Mouse (Mus musculus) hindbrain, embryonic 16.5 days (tissue): ENCODE data around the gene Nacad. TPM values are rescaled to one million over a fixed set of nuclear protein-coding genes. Genes with fewer than 3 reads are reported as not detected.
A peak's percentile ranks its signal among the peaks of the same experiment; 100 is the strongest.

Experiments
- ATAC-seq: fragments of 200-750 bp; cut with Nextera tagmentation; 2 replicates; pipeline ENCODE4 v1.8.0; 2017; ENCODE audit warnings: moderate TSS enrichment, moderate library complexity
- H3K27ac ChIP-seq: fragments of 300-500 bp; sonication (generic); 2 replicates; pipeline ENCODE4 v1.5.1; 2014; ENCODE audit warnings: low read depth, mild to moderate bottlenecking, control low read depth, low read length, moderate library complexity
- H3K27me3 ChIP-seq: fragments of 300-500 bp; sonication (generic); replicated peaks from 2 replicates; pipeline ENCODE4 v1.6.1; 2014; ENCODE audit warnings: low read length; ENCODE audit not compliant: control insufficient read depth, insufficient read depth
- H3K36me3 ChIP-seq: fragments of 300-500 bp; sonication (generic); 2 replicates; pipeline ENCODE4 v1.6.1; 2014; ENCODE audit warnings: mild to moderate bottlenecking, low read length, moderate library complexity, mixed read lengths; ENCODE audit not compliant: control insufficient read depth, insufficient read depth
- H3K4me1 ChIP-seq: fragments of 300-500 bp; sonication (generic); 2 replicates; pipeline ENCODE4 v1.6.1; 2014; ENCODE audit warnings: low read depth, low read length; ENCODE audit not compliant: control insufficient read depth, insufficient read depth
- H3K4me2 ChIP-seq: fragments of 300-500 bp; sonication (generic); 2 replicates; pipeline ENCODE4 v1.6.1; 2014; ENCODE audit warnings: mild to moderate bottlenecking, low read length, control low read depth, moderate library complexity
- H3K4me3 ChIP-seq: fragments of 300-500 bp; sonication (generic); 2 replicates; pipeline ENCODE4 v1.5.1; 2014; ENCODE audit warnings: mild to moderate bottlenecking, low read length, control low read depth, moderate library complexity
- H3K9ac ChIP-seq: fragments of 300-500 bp; sonication (generic); 2 replicates; pipeline ENCODE4 v1.6.1; 2014; ENCODE audit warnings: low read depth, mild to moderate bottlenecking, control low read depth, low read length, moderate library complexity
- H3K9me3 ChIP-seq: fragments of 300-500 bp; sonication (generic); 2 replicates; pipeline ENCODE4 v1.6.1; 2014; ENCODE audit warnings: mild to moderate bottlenecking, low read length, moderate library complexity; ENCODE audit not compliant: control insufficient read depth
- WGBS: fragments of 180-500 bp; shearing (Covaris S2); extraction: QIAGEN DNeasy Blood & Tissue Kit; methylation state at CpG from one replicate; pipeline ENCODE4 v1.1.7; 2014; 5-methylcytosine and 5-hydroxymethylcytosine counted together
- polyA plus RNA-seq: library from polyadenylated mRNA; unstranded; fragments of >200 nt; fragmentation: Nextera tagmentation; extraction: Ambion mirVana; gene quantifications from 2 replicates; pipeline ENCODE4 v1.2.1, GENCODE M21; 2015

The Nacad gene
- polyA plus RNA-seq, 1 experiment from 2014 or later, result 72.1 TPM

DNA sequence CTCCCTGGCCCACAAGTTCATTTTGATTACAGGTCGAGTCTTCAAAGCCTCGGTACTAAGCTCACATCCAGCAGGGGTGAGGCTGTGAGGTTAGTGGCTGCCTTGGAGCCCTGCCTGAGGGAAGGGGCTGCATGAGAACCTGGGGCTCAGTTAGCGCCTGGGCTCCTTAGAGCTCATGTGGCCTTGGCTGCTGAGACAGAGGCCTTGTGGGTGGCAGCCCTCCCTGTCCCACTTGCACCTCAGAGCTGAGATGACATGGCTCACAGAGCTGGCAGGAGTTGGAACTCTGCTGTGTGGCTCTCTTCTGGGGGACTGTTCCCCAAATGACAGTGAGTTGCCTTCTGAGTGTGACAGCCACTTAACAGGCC, 36.5 kb downstream of the Nacad start:
- Histone ChIP-seq H3K4me3 (no peak overlapping the region), H3K9ac (no peak overlapping the region), H3K36me3 (no peaks in the 10 kb centered on the region), H3K4me2 (no peak overlapping the region), H3K27ac (peak overlapping the region; percentile 58), H3K4me1 (peaks cover 19% of the 10 kb centered on the region), H3K27me3 (no peaks in the 10 kb centered on the region), H3K9me3 (no peaks in the 10 kb centered on the region)
- ATAC-seq, result peak; percentile 9; the same call in 1 of the 2 replicates
- WGBS, result 29% methylated on average over 3 of the region's 3 CpGs

DNA sequence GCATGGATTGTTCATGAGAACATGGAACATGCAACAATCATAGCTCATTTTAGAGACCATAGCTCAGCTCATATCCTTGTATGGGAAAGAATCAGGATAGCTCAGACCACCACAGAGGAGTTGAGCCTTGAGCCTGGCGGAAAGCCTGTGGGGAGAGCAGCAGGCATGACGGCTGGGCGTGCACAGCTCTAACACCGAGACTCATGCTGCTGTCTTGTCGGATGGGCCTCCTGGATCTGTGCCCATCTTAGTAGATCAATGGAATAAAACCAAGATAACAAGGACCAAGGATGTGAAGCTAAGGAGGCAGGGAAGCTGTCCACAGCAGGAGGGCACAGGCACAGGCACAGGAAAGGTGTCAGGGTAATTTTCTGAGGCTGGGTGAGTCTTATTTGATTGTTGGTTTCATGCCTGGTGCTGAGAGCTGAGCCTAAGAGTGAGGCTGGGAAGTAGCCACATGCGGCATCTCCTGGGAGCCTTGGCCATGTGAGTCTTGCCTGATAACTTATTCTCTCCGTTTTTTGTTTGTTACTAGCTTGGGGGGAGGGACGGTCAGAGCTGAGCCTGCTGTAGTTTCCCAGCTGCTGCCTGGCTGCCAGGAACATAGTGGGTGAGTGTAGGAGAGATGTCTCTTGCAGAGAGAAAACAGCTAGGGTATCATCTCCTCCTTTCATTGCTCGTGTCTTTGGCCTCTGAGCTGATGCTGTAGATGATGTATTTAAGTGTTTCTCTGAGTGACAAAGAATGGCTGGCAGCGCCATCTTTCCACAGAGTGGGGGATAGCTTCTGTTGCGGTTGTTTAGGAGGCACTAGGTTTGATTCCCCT, 37.1 kb downstream of the Nacad start:
- Histone ChIP-seq H3K9ac (peak overlapping the region; percentile 9), H3K27me3 (no peaks in the 10 kb centered on the region), H3K4me3 (no peak overlapping the region), H3K9me3 (no peaks in the 10 kb centered on the region), H3K4me2 (0 out of 2 replicates have a peak overlapping the region, but pooled peaks have one; percentile 4), H3K27ac (peak overlapping the region; percentile 58), H3K4me1 (peaks cover 19% of the 10 kb centered on the region), H3K36me3 (no peaks in the 10 kb centered on the region)
- WGBS, result 36% methylated on average over 11 of the region's 11 CpGs
- peak; percentile 72 for ATAC-seq

DNA sequence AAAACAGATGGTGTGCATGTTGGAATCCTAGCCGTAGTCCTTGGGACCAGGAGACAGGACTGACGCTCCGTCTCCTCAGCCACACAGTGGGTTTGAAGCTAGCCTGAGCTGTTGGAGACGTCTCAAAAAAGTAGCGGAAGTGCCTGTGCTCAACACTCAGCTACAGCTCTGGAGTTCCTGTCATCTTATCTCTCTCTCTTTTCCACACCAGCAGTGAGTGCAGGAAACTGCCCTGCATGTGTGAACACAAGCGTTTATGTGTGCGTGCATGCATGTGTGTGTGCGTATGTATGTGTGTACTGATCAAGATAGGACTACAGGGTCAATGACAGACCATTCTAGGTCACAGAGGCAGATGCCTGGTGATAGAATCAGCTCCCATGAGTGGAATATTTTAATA, 37.9 kb downstream of the Nacad start:
- Histone ChIP-seq H3K4me3 (no peak overlapping the region), H3K27me3 (no peaks in the 10 kb centered on the region), H3K4me2 (no peak overlapping the region), H3K9me3 (no peaks in the 10 kb centered on the region), H3K36me3 (no peaks in the 10 kb centered on the region), H3K9ac (no peak overlapping the region), H3K4me1 (peaks cover 19% of the 10 kb centered on the region), H3K27ac (0 out of 2 replicates have a peak overlapping the region, but pooled peaks have one; percentile 58)
- ATAC-seq, result no peak
- 84% methylated on average over 8 of the region's 8 CpGs for WGBS

DNA sequence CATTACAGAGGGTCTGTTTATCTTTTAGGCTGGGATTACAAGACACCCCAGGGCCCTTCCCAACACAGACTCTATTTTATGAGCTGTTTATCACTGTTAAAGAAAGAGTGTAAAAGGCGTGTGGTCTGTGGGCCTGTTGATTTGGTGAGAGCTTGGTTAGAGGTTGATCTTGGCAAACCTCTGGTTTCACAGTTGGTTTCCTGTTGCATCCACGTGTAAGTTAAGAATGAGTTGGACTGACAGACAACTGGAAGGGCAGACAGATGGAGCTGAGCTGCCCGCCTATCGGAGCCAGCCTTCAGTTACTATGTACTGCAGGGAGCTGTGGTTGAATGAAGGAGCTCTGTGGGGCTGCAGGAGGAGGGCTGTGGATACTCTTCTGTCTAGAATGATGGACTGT, 39.4 kb downstream of the Nacad start:
- ATAC-seq, result no peak
- no peaks in the 10 kb centered on the region for H3K36me3 ChIP-seq
- no peaks in the 10 kb centered on the region for H3K27me3 ChIP-seq
- H3K4me3 ChIP-seq, result no peak overlapping the region
- H3K27ac ChIP-seq, result no peak overlapping the region
- peaks cover 19% of the 10 kb centered on the region for H3K4me1 ChIP-seq
- H3K4me2 ChIP-seq, result no peak overlapping the region
- no peaks in the 10 kb centered on the region for H3K9me3 ChIP-seq
- WGBS, result 78% methylated on average over 4 of the region's 4 CpGs
- no peak overlapping the region for H3K9ac ChIP-seq

DNA sequence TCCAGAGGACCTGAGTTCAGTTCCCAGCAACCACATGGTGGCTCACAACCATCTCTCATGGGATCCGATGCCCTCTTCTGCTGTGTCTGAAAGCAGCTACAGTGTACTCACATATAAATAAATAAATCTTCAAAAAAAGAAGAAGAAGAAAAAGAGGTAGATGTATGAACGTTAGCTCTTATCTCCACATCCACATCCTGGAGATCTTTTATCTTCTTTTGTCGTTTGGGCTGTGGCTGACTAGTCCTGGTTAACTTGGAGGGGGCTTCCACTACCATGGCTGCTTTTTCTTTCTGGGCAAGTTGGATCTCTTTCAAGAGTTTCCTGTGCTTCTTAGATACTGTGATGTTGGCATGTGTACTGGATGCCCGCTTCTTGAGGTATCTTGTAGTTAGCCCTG, 42.7 kb downstream of the Nacad start:
- no peaks in the 10 kb centered on the region for H3K36me3 ChIP-seq
- H3K9me3 ChIP-seq, result no peaks in the 10 kb centered on the region
- WGBS, result 95% methylated on average over 4 of the region's 4 CpGs
- H3K4me1 ChIP-seq, result peaks cover 4% of the 10 kb centered on the region
- no peak for ATAC-seq
- no peak overlapping the region for H3K9ac ChIP-seq
- no peak overlapping the region for H3K4me2 ChIP-seq
- no peak overlapping the region for H3K4me3 ChIP-seq
- H3K27me3 ChIP-seq, result no peaks in the 10 kb centered on the region
- no peak overlapping the region for H3K27ac ChIP-seq

DNA sequence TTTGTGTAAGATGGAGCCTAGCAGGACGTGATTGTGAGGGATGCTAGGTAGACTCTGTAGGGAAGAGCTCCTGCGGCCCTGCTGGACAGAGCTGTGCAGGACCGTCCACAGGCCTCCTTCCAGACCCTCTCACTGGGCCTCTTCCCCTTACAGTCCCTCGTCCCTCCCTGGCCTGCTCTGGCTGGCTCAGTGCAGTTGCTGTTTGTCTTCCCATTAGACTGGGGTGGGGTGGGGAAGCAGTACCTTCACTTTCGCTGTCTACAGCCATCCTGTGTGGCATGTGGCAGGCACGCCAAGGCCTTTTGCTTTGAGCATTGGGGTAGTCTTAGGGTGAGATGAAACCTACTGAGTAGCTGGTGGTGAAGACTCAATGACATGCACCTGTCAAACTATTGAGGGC, 43.5 kb downstream of the Nacad start:
- Histone ChIP-seq H3K9ac (no peak overlapping the region), H3K27ac (no peak overlapping the region), H3K4me1 (no peaks in the 10 kb centered on the region), H3K9me3 (no peaks in the 10 kb centered on the region), H3K4me3 (no peak overlapping the region), H3K27me3 (no peaks in the 10 kb centered on the region), H3K36me3 (no peaks in the 10 kb centered on the region), H3K4me2 (no peak overlapping the region)
- WGBS, result 93% methylated on average over 6 of the region's 6 CpGs
- ATAC-seq, result no peak; the same call in 1 of the 2 replicates

DNA sequence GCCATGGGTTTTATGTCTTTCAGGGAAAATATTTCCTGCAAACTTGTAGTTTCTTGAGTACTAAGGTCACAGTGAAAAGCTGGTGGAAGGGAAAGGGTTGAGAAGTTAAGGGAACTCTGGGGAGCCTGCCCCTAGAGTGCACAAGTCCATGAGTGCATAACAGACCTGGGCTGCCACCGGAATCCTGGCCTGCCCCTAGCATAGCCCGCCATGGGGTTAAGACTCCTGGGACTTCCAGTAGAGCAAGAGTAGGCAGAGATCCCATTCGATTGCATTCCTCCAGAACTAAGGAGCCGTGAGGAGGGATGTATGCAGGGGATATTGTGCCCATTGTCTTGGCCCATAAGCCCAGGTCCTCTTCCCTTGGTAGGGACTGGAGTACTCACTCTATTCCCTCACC, 44.4 kb downstream of the Nacad start:
- H3K36me3 ChIP-seq, result peaks cover 2% of the 10 kb centered on the region; the same call in 1 of the 2 replicates
- no peaks in the 10 kb centered on the region for H3K9me3 ChIP-seq
- no peak overlapping the region for H3K4me3 ChIP-seq
- no peak overlapping the region for H3K4me2 ChIP-seq
- no peaks in the 10 kb centered on the region for H3K27me3 ChIP-seq
- H3K4me1 ChIP-seq, result no peaks in the 10 kb centered on the region
- ATAC-seq, result no peak
- H3K9ac ChIP-seq, result no peak overlapping the region
- no peak overlapping the region for H3K27ac ChIP-seq
- WGBS, result 90% methylated on average over 4 of the region's 4 CpGs

DNA sequence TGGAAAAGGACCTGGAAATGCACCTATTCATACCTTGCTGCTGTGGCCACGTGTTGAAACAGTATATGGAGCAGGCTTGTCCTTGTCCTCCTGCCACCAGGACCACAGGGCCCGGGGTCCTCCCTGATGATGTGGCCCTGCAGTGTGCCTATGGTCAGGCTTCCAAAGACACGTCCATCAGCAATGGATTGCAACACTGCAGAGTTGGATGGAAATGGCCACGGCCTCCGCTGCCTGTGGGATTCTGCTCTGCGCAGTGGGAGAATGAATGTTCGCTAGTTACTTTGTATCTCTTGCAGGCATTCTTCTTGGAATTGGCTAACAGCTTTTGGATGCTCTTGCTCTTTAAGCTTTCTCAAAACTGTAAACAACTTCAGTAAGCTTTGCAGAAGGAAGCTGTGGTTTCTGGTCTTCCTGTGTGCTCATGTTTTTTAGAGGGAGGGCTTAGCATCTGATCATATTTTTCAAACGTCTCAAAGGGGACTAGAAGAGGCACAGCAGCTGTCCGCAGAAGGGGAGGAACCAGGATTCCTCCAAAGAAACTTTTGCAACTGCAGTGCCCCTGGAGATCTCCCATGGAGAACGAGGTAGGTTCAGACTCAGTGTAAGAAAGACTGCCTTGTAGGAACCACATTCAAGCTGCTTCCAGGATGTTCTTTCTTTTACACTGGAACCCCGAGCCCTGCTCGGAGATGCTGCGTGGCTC, 45.0 kb downstream of the Nacad start:
- Histone ChIP-seq H3K36me3 (peaks cover 2% of the 10 kb centered on the region; the same call in 1 of the 2 replicates), H3K27ac (no peak overlapping the region), H3K27me3 (no peaks in the 10 kb centered on the region), H3K9ac (no peak overlapping the region), H3K4me2 (no peak overlapping the region), H3K4me3 (no peak overlapping the region), H3K9me3 (no peaks in the 10 kb centered on the region), H3K4me1 (no peaks in the 10 kb centered on the region)
- ATAC-seq, result no peak
- 87% methylated on average over 13 of the region's 13 CpGs for WGBS

DNA sequence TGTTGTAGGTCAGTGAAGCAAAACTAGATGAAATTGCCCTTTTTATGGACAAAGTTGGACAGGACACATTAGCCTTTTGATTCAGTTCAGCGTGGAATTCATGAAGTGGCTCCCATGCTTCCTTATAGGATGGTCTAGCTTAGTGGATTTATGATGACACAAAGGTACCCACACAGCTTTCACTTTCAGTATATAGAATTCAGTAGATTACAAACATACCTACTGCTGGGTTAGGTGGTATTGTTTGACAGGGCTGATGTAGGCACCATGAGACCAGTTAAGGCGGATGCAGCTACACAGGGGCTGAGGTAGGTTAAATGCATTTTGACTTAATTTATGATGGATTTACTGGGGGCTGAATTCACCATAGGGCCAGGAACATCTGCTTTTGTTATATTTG, 45.9 kb downstream of the Nacad start:
- H3K9me3 ChIP-seq, result no peaks in the 10 kb centered on the region
- no peak overlapping the region for H3K9ac ChIP-seq
- no peak overlapping the region for H3K4me2 ChIP-seq
- no peak for ATAC-seq
- WGBS, result 88% methylated on average over 2 of the region's 2 CpGs
- H3K27ac ChIP-seq, result no peak overlapping the region
- no peaks in the 10 kb centered on the region for H3K27me3 ChIP-seq
- no peak overlapping the region for H3K4me3 ChIP-seq
- H3K4me1 ChIP-seq, result no peaks in the 10 kb centered on the region
- peaks cover 2% of the 10 kb centered on the region; the same call in 1 of the 2 replicates for H3K36me3 ChIP-seq
